Mouse (Mus musculus) gastrocnemius, adult 2 months (tissue): ENCODE measurements around the gene Rasgef1a. TPM values are rescaled to one million over a fixed set of nuclear protein-coding genes. Genes with fewer than 3 reads are reported as not detected.
A peak's percentile ranks its signal among the peaks of the same experiment; 100 is the strongest.

Experiments
- DNase-seq: peaks from one replicate; pipeline ENCODE4 v3.0.0; 2022
- H3K27ac ChIP-seq: fragments of 200-600 bp; 2 replicates; pipeline ENCODE4 v1.8.1; 2022; ENCODE audit warnings: mild to moderate bottlenecking
- H3K4me3 ChIP-seq: fragments of 200-600 bp; 2 replicates; pipeline ENCODE4 v1.8.1; 2022; ENCODE audit warnings: mild to moderate bottlenecking, moderate library complexity
- CTCF ChIP-seq: fragments of 200-600 bp; IDR thresholded peaks from 2 replicates; pipeline ENCODE4 v1.8.1; 2022; ENCODE audit warnings: antibody characterized with exemption, mild to moderate bottlenecking, moderate library complexity
- intact Hi-C: fragments of 180-260 bp; cut with DNase I; formaldehyde crosslinking; loops from one replicate; pipeline ENCODE4 v1.15.1; 2025
- total RNA-seq, 2 experiments: library from RNA; stranded (reverse); gene quantifications; 2 replicates each; pipeline ENCODE4 v1.2.3; 2021

Rasgef1a gene
- total RNA-seq, 2 experiments from 2014 or later = 0.18 TPM; not detected in 1

DNA sequence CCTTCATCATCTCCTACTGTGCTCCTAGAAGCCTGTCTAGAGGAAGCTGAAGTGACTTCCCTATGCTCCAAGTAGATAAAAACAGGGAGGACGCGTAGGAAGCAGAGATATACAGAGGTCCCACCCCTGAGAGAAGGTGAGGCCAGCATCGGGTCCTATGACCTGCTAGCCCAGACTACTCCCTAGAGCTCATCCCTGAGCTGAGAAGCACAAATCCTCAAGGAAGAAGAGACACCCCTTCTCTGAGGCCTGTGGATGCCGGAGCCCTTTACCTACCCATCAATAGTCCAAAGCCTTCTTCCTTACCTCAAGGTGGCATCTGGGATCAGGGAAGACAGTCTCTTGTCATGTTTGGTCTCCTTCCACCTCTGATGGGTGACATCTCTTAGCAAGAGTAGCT lies 69.5 kb downstream of the Rasgef1a start:
- DNase-seq = no peak
- intact Hi-C loops = no loop called here
- no peak overlapping the region for H3K27ac ChIP-seq
- no peak for TF ChIP-seq CTCF
- no peak overlapping the region for H3K4me3 ChIP-seq

DNA sequence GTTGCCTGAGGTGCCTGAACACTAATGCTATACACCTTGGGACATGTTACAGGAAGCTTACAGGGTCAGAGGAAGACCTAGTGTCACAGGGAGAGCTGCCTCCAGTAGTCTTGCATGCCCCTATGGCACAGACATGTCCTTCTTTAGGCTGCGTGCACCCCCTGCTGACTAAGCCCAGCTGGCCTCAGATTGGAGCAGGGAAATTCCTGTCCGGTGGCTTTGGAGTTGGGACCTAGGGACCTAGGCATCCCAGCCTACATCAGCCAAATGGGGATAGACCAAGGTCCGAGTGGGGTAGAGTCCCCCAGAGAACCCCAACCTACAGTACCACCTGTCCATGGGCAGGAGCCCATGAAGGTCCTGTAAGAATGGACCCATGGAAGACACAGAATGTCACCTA lies 71.1 kb downstream of the Rasgef1a start:
- H3K27ac ChIP-seq = no peak overlapping the region
- DNase-seq = no peak
- no peak for TF ChIP-seq CTCF
- intact Hi-C loops = no loop called here
- no peak overlapping the region for H3K4me3 ChIP-seq

DNA sequence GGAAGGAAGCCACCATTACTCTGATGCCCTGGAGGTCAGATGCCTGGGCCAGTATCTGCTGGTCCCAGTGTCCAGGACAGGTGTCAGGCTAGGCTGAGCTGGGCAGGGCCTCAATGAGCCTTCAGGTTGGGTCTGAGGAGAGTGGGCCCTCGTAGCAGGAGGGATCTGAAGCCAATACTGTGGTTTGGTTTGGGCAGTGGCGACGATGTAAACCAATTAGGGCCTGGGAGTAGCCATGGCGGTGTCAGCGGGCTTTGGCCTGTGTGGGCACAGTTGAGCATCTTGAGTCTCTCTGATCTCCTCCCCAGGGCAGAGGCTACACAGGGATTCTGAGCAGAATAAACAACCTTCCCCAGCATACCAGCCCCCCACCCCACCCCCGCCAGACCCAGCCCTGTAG lies 72.4 kb downstream of the Rasgef1a start:
- no peak overlapping the region for H3K4me3 ChIP-seq
- H3K27ac ChIP-seq = no peak overlapping the region
- intact Hi-C loops = no loop called here
- no peak for TF ChIP-seq CTCF
- no peak for DNase-seq

DNA sequence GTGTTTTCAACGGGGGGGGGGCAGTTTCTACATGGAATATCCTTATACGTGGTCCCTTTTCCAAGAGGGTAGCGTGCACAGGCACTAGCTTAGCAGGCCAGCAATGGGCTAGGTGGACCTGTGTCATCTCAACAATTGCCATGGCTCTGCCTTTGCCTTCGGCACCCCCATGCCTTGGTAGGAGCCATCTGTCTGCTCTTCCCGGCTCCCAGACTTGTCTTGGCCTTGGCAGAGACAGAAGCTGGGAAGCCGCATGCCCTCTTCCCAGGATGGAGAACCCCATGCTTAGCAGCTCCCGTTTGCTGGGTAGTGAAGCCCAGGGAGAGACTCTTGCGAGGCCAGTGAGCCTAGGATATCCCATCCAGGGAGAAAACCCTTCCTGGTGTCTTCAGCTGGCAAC lies 73.4 kb downstream of the Rasgef1a start:
- no peak overlapping the region for H3K4me3 ChIP-seq
- TF ChIP-seq CTCF = no peak
- intact Hi-C loops = no loop called here
- no peak overlapping the region for H3K27ac ChIP-seq
- DNase-seq = no peak

DNA sequence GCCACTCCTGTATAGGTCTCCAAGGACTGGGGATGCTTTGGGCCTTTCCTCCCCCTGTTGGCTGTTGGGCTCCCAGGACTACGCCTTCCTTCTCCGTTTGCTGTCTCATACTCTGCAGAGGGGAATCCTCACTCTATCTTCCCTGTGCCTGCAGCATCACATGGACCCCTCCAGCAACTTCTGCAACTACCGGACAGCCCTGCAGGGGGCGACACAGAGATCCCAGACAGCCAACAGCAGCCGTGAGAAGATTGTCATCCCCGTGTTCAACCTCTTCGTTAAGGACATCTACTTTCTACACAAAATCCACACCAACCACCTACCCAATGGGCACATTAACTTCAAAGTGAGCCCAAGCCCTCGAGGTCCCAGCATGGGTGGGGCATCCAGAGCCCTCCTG lies 76.7 kb downstream of the Rasgef1a start:
- no peak overlapping the region for H3K27ac ChIP-seq
- H3K4me3 ChIP-seq = no peak overlapping the region
- TF ChIP-seq CTCF = peak; percentile 16; the same call in 1 of the 2 replicates
- DNase-seq = no peak
- intact Hi-C loops = no loop called here

DNA sequence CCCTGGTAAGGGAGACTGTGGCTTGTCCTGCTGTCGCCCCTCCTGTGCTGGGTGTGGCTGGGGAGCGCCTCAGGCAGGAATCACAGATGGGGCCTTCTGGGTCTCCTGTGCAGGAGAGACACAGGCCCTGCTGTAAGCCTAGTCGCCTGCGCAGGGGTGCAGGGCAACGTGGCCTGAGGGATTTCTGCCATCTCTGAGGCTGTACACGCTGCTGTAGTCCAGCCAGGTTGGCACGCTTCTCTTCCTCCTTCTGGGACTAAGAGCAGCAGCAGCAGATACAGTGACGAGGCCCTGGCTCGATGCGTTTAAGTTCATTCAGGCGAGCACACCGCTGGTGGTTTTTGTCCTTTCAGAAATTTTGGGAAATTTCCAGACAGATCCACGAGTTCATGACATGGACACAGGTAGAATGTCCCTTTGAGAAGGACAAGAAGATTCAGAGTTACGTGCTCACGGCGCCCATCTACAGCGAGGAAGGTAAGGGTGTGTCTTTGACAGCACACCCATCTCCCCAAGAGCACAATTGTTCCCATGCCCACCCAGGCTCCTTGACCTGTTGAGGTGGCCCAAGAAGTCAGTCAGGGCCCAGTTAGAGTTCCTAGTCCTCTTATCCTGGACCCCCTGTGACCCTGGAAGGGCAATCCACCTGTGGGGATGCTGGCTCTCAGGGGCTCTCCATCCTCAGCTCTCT lies 77.7 kb downstream of the Rasgef1a start:
- no peak for TF ChIP-seq CTCF
- no peak overlapping the region for H3K4me3 ChIP-seq
- no peak overlapping the region for H3K27ac ChIP-seq
- no peak for DNase-seq
- intact Hi-C loops = no loop called here

DNA sequence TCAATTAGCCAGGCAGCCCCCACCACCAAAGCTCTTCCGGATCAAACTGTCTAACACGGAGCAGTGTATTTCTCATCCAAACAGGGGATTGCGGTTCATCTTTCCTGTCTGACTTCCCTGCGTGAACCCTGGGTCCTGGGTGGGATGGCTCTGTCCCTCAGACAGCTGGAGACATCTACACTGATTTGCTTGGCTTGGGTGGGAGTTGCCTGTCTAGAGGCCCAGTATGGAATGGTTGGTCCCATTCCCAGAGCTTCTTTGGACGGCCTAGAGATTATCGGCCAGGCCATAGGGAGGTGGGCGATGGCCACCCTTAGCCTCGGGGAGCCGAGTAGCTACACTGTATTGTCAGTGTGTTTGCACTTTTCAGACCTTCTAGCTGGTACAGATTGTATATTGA lies 79.6 kb downstream of the Rasgef1a start:
- Histone ChIP-seq H3K27ac (no peak overlapping the region), H3K4me3 (no peak overlapping the region)
- DNase-seq = no peak
- intact Hi-C loops = no loop called here
- TF ChIP-seq CTCF = no peak

DNA sequence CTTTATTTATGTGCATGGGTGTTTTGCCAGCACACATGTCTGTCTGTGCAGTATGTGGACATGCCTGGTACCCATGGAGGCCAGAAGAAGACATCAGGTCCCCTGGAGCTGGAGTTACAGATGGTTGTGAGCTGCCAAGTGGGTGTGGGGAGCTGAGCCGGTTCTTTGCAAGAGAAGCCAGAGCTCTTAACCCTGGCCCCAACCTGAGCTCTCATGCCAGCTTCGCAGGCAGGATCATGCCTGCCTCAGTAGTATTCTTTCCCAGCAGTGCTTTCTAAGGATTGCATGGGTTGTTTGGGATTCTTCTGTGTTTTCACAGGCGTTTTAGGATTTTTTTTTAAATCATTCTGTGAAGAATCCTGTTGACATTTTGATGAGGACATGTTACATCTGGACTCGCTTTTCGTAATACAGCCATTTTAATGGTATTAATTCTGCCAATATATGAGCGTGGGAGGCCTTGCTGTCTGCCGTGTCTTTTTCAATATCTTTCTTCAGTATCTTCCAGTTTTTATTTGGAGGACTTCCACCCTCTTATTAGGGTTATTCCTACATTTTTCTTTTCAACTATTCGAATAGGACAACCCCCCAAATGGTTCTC lies 86.6 kb downstream of the Rasgef1a start:
- H3K4me3 ChIP-seq = no peak overlapping the region
- no peak overlapping the region for H3K27ac ChIP-seq
- no peak for DNase-seq
- intact Hi-C loops = no loop called here
- TF ChIP-seq CTCF = no peak

DNA sequence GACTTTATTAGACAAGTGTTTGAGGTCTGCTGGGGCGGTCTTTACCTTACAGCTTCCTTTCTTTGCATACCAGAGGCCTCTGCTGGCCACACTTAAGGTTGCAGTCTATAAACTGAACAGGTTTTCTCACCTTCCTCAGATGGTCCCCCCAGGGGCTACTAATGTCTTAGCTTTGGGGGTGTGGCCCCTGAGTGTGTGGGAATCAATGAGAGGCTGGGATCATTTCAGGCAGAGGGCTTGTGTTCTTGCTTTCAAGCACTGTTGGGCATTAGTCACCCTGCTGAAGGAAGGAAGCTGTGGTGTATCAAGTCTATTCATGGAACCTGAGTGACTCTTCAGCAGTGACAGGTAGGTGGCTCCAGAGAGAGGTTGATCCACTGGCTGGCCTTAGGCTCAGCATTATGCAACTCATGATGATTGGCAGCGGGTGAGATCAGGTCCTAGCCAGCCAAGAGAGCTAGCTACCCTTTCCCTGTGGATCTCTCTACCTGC lies 88.1 kb downstream of the Rasgef1a start:
- Histone ChIP-seq H3K4me3 (no peak overlapping the region), H3K27ac (no peak overlapping the region)
- intact Hi-C loops = no loop called here
- no peak for DNase-seq
- TF ChIP-seq CTCF = peak; percentile 33

DNA sequence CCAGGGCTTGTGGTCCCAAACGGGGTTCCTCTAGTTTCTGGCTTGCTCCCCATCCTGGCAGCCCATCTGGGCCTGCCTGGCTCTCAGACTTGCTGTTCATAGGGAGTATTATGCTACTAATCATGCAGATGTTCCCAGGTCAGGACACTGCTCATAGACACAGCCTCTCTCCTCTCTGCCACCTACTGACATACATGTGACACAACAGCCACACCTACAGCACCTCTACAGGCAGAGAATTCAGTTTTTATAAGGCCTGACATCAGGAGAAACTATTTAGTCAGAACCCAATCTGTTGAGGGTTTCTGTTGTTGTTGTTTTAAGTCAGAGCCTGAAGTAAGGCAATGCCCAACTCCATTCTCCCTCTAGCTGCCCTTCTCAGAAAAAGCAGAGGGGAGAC lies 100.6 kb downstream of the Rasgef1a start:
- Histone ChIP-seq H3K4me3 (no peak overlapping the region), H3K27ac (no peak overlapping the region)
- intact Hi-C loops = no loop called here
- peak; percentile 11; the same call in 1 of the 2 replicates for TF ChIP-seq CTCF
- DNase-seq = no peak

DNA sequence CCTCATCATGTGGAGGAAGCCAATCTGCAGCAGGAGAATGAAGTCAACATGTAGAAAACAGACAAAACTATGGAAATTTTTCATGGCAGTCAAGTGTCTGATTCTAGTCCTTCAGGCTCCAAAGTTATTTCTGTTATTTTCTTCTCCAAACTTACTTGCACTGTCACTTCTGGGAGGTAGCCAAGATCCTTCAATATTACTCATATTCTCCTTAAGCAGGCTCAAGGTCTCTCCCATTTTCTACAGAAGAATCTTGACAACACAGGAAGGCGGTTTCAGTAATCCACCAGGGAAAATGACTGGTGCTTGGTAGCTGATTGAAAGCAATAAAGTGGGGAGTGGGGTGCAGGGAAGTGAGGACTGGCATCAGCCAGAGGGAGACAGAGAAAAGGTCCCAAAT lies 111.5 kb downstream of the Rasgef1a start:
- Histone ChIP-seq H3K4me3 (no peak overlapping the region), H3K27ac (peak overlapping the region; percentile 52; the same call in 1 of the 2 replicates)
- no peak for TF ChIP-seq CTCF
- DNase-seq = no peak
- intact Hi-C loops = loop anchor here (10.0 kb wide), 1 partner anchor 268 kb away; no protein-coding TSS in a partner anchor

DNA sequence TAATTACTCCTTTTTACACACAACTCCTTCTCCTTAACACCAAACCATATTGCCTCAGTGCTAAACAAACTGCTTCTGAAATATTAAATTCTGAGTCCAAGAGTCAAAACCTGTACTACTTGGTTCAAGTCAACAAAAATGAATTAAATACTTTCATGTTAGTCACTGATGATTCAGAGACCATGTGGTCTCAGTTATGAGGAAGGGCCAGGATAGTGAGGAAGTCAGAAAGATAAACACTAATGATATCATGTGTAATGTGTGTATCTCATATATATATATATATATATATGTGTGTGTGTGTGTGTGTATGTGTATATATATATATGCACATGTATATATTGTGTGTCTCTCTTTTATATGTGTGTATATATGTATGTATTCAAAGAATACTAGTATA lies 115.3 kb downstream of the Rasgef1a start:
- no peak for TF ChIP-seq CTCF
- no peak overlapping the region for H3K4me3 ChIP-seq
- DNase-seq = no peak
- intact Hi-C loops = loop anchor here (10.0 kb wide), 1 partner anchor 272 kb away; no protein-coding TSS in a partner anchor
- no peak overlapping the region for H3K27ac ChIP-seq

DNA sequence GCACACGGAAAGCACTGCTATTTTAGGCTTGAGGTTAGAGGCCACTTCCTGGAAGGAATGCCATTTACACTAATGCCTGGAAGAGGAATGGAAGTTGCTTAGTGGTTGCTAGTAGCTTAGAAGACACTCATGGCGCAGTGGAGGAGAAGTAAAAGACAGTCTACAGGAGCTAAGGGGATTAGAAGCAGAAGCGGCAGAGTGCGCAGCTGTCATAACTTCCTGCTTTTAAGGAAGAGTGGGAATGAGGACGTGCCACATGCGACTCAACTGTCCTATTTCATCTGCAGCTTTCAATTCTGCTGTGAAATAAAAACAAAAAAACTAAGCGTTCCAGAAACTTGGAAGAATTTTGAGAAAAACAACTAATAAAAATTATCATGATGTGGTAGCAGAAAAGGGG lies 116.0 kb downstream of the Rasgef1a start:
- TF ChIP-seq CTCF = no peak
- intact Hi-C loops = loop anchor here (10.0 kb wide), 1 partner anchor 272 kb away; no protein-coding TSS in a partner anchor

More for the DNA sequence above, 116.0 kb downstream of the Rasgef1a start:
- H3K27ac ChIP-seq = no peak overlapping the region
- H3K4me3 ChIP-seq = no peak overlapping the region
- no peak for DNase-seq
